Mouse (Mus musculus) forebrain, embryonic 14.5 days (tissue): ENCODE data around the gene Spata17. TPM values are rescaled to one million over a fixed set of nuclear protein-coding genes. Genes with fewer than 3 reads are reported as not detected.

Experiments
- polyA plus RNA-seq: library from polyadenylated mRNA; unstranded; fragments of >200 nt; fragmentation: Nextera tagmentation; extraction: Ambion mirVana; gene quantifications from 2 replicates; pipeline ENCODE4 v1.2.1, GENCODE M21; 2014

Gene Spata17
- polyA plus RNA-seq, 1 experiment from 2014 or later = 0.79 TPM

Other genes starting within 250 kb of the Spata17 start
- gene D1Pas1, start 248.0 kb downstream of the Spata17 start, polyA plus RNA-seq = 0.05 and 0.11 TPM in 2 replicates
- gene Gpatch2, start within 50 bp of the Spata17 start, polyA plus RNA-seq = 12.2 and 14.2 TPM in 2 replicates